ENCODE assay signal across 8 mouse cellular contexts in genomic region chr5:137629306-137629721, GRCm38 (mm10). TPM values are rescaled to one million over a fixed set of nuclear protein-coding genes. Genes with fewer than 3 reads are reported as not detected.
DNase-seq lines count a peak whose midpoint lies in the region; ATAC-seq and TF ChIP-seq lines count a peak whose summit lies in the region.

No protein-coding gene starts in this region.

- TF ChIP-seq RAD21 in MEL (IDR thresholded peaks at IDR 0.05; ENCODE audit: low read depth, low read length): no peak

- under 1% methylated on average over 23 of the region's 23 CpGs for WGBS in heart, adult 2 months
- under 1% methylated on average over 23 of the region's 23 CpGs for WGBS in forebrain, postnatal 0 days
- WGBS in limb, embryonic 10.5 days: under 1% methylated on average over 23 of the region's 23 CpGs

- no peaks in the 10 kb centered on the region; the same call in none of the 2 replicates for H3K79me2 ChIP-seq in heart, adult 2 months (replicated peaks; ENCODE audit: control insufficient read depth, insufficient read depth, low read length)
- H3K79me2 ChIP-seq in MEL (ENCODE audit: control insufficient read depth, insufficient read depth, low read length, poor library complexity): peaks cover 28% of the 10 kb centered on the region

- intact Hi-C loops in heart, adult 2 months (cut with DNase I): loop anchor here (2.0 kb wide), 1 partner anchor 97 kb away; the partner anchor contains the start of genes Epo and Gnb2

- peak overlapping the region; percentile 90 for H3K4me2 ChIP-seq in forebrain, postnatal 0 days (ENCODE audit: low read depth)

- H3K4me1 ChIP-seq in heart, adult 2 months (ENCODE audit: control insufficient read depth, insufficient read depth, low read length): peaks cover 12% of the 10 kb centered on the region
- peaks cover 6 to 38% of the 10 kb centered on the region in 2 experiments for H3K4me1 ChIP-seq in MEL (ENCODE audit: control insufficient read depth in 1 of 2, insufficient read depth in 2 of 2, low read length in 2 of 2)
- peaks cover 14% of the 10 kb centered on the region for H3K4me1 ChIP-seq in forebrain, postnatal 0 days (ENCODE audit: insufficient read depth)
- peaks cover 62% of the 10 kb centered on the region for H3K4me1 ChIP-seq in limb, embryonic 10.5 days

- TF ChIP-seq EP300 in heart, adult 2 months (IDR thresholded peaks at IDR 0.05; ENCODE audit: insufficient read depth, low read depth, low read length): no peak
- no peak for TF ChIP-seq EP300 in MEL (IDR thresholded peaks at IDR 0.05; ENCODE audit: low read depth in 1 of 2, low read length in 2 of 2)

- no peaks in the 10 kb centered on the region for H3K9me3 ChIP-seq in MEL (replicated peaks; ENCODE audit: insufficient read depth, low read length)
- no peaks in the 10 kb centered on the region for H3K9me3 ChIP-seq in forebrain, postnatal 0 days (ENCODE audit: low read length)
- H3K9me3 ChIP-seq in limb, embryonic 10.5 days (replicated peaks): no peaks in the 10 kb centered on the region

- H3K27me3 ChIP-seq in heart, adult 2 months (ENCODE audit: control insufficient read depth, insufficient read depth, low read length): no peaks in the 10 kb centered on the region
- H3K27me3 ChIP-seq in MEL (ENCODE audit: control insufficient read depth in 1 of 2, insufficient read depth in 2 of 2, low read length in 2 of 2): no peaks in the 10 kb centered on the region
- H3K27me3 ChIP-seq in forebrain, postnatal 0 days (ENCODE audit: insufficient read depth, low read length): no peaks in the 10 kb centered on the region
- H3K27me3 ChIP-seq in limb, embryonic 10.5 days (ENCODE audit: low read depth, poor library complexity, severe bottlenecking): no peaks in the 10 kb centered on the region

- DNase-seq in heart, adult 2 months: no peak
- DNase-seq in heart, adult 8-10 months (ENCODE audit: low spot score): no peak
- no peak for DNase-seq in MEL (ENCODE audit: low read depth, low spot score)
- DNase-seq in forebrain, postnatal 0 days: no peak
- no peak for DNase-seq in limb, embryonic 10.5 days (ENCODE audit: low spot score)
- DNase-seq in mesoderm, embryonic 11.5 days (ENCODE audit: low read depth, low spot score): peak; percentile 58
- DNase-seq in thymus, postnatal 4 days: no peak

- TF ChIP-seq CTCF in heart, adult 2 months (IDR thresholded peaks at IDR 0.05): no peak
- no peak for TF ChIP-seq CTCF in MEL (IDR thresholded peaks at IDR 0.05 in 2 of 3, conservative IDR thresholded peaks at IDR 0.05 in 1 of 3; ENCODE audit: control insufficient read depth in 1 of 3, insufficient read depth in 1 of 3, low read depth in 2 of 3, low read length in 3 of 3, poor library complexity in 1 of 3, severe bottlenecking in 1 of 3)
- no peak for TF ChIP-seq CTCF in forebrain, postnatal 0 days (IDR thresholded peaks at IDR 0.05; ENCODE audit: low read depth)

- peak overlapping the region; percentile 67 for H3K4me3 ChIP-seq in heart, adult 2 months
- H3K4me3 ChIP-seq in MEL (ENCODE audit: control insufficient read depth in 1 of 2, insufficient read depth in 1 of 2, low read depth in 2 of 2, low read length in 2 of 2): peak overlapping the region; percentile 81 to 83
- peak overlapping the region; percentile 90 for H3K4me3 ChIP-seq in forebrain, postnatal 0 days (ENCODE audit: low read depth, low read length)
- H3K4me3 ChIP-seq in limb, embryonic 10.5 days: peak overlapping the region; percentile 86

- H3K9ac ChIP-seq in heart, adult 2 months (ENCODE audit: low read depth, low read length): peak overlapping the region; percentile 90
- peak overlapping the region; percentile 86 for H3K9ac ChIP-seq in MEL (ENCODE audit: control insufficient read depth, low read depth, low read length, poor library complexity, severe bottlenecking)
- H3K9ac ChIP-seq in forebrain, postnatal 0 days: peak overlapping the region; percentile 75

- H3K36me3 ChIP-seq in heart, adult 2 months (ENCODE audit: control insufficient read depth, insufficient read depth, low read length): no peaks in the 10 kb centered on the region
- peaks cover 2 to 32% of the 10 kb centered on the region in 2 experiments for H3K36me3 ChIP-seq in MEL (ENCODE audit: control insufficient read depth in 1 of 2, insufficient read depth in 2 of 2, low read length in 2 of 2)
- H3K36me3 ChIP-seq in forebrain, postnatal 0 days (ENCODE audit: insufficient read depth): peaks cover 8% of the 10 kb centered on the region; the same call in 1 of the 2 replicates
- peaks cover 29% of the 10 kb centered on the region for H3K36me3 ChIP-seq in limb, embryonic 10.5 days

- TF ChIP-seq POLR2A in heart, adult 2 months (IDR thresholded peaks at IDR 0.05; ENCODE audit: insufficient read depth, low read depth, low read length): no peak
- no peak for TF ChIP-seq POLR2A in MEL (IDR thresholded peaks at IDR 0.05; ENCODE audit: control insufficient read depth in 1 of 2, insufficient read depth in 1 of 2, low read depth in 1 of 2, low read length in 2 of 2, poor library complexity in 1 of 2)

- H3K27ac ChIP-seq in heart, adult 2 months: peak overlapping the region; percentile 94
- peak overlapping the region; percentile 86 for H3K27ac ChIP-seq in MEL (ENCODE audit: control insufficient read depth, low read depth, low read length)
- H3K27ac ChIP-seq in forebrain, postnatal 0 days (ENCODE audit: low read depth, low read length): peak overlapping the region; percentile 74
- peak overlapping the region; percentile 94 for H3K27ac ChIP-seq in limb, embryonic 10.5 days

- ATAC-seq in forebrain, postnatal 0 days: no peak
- no peak for ATAC-seq in inflammation-experienced regulatory T-cells, adult 6 months

RNA-seq across cellular contexts. Expression of gene Gm20605, which starts 0.3 kb away (rescaled TPM):
- total RNA-seq in heart, adult 2 months (2021): 1 to 10 TPM; 2.8 to 4.3 TPM
- polyA plus RNA-seq in heart, adult 2 months (2012; rRNA removed): 7.3 and 9.5 TPM in 2 replicates
- 1 to 10 TPM; 2.3 to 4.2 (median 2.7) TPM for total RNA-seq in heart, adult 8-10 months (2022)
- 2.4 and 2.5 TPM in 2 replicates for total RNA-seq in MEL (2012; rRNA removed)
- polyA plus RNA-seq in MEL (2012; ENCODE audit: insufficient read depth in 1 of 2, insufficient read length in 2 of 2, low read depth in 1 of 2, low replicate concordance in 2 of 2, missing spikeins in 1 of 2): 10 to 100 TPM in 1 of 2 experiments, not detected in 1; 12.7 TPM
- total RNA-seq in forebrain, postnatal 0 days (2014; rRNA removed): 3.6 and 6.1 TPM in 2 replicates
- polyA plus RNA-seq in forebrain, postnatal 0 days (2015; fragmentation: Nextera tagmentation; extraction: Ambion mirVana): 1.9 and 2.4 TPM in 2 replicates
- 12.6 and 14.8 TPM in 2 replicates for polyA plus RNA-seq in limb, embryonic 10.5 days (2016; fragmentation: Nextera tagmentation; extraction: Ambion mirVana)
- polyA plus RNA-seq in inflammation-experienced regulatory T-cells, adult 6 months (2017; shearing (Covaris generic)): 10 to 100 TPM in 2 of 3 experiments, 1 to 10 TPM in 1; 8.6 to 14.1 (median 13.3) TPM

RNA-seq across cellular contexts. Expression of gene Lrch4, which starts 0.4 kb away (rescaled TPM):
- 10 to 100 TPM; 17.1 to 20.0 TPM for total RNA-seq in heart, adult 2 months (2021)
- 24.8 and 29.1 TPM in 2 replicates for polyA plus RNA-seq in heart, adult 2 months (2012; rRNA removed)
- total RNA-seq in heart, adult 8-10 months (2022): 10 to 100 TPM; 13.1 to 17.8 (median 17.1) TPM
- total RNA-seq in MEL (2012; rRNA removed): 9.1 and 9.7 TPM in 2 replicates
- 100 to 1,000 TPM in 1 of 2 experiments, 10 to 100 TPM in 1; 47.0 to 239 TPM for polyA plus RNA-seq in MEL (2012; ENCODE audit: insufficient read depth in 1 of 2, insufficient read length in 2 of 2, low read depth in 1 of 2, low replicate concordance in 2 of 2, missing spikeins in 1 of 2)
- total RNA-seq in forebrain, postnatal 0 days (2014; rRNA removed): 3.3 and 5.6 TPM in 2 replicates
- 11.3 and 12.8 TPM in 2 replicates for polyA plus RNA-seq in forebrain, postnatal 0 days (2015; fragmentation: Nextera tagmentation; extraction: Ambion mirVana)
- polyA plus RNA-seq in limb, embryonic 10.5 days (2016; fragmentation: Nextera tagmentation; extraction: Ambion mirVana): 25.9 and 32.2 TPM in 2 replicates
- 10 to 100 TPM; 57.9 to 66.2 (median 65.6) TPM for polyA plus RNA-seq in inflammation-experienced regulatory T-cells, adult 6 months (2017; shearing (Covaris generic))

RNA-seq across cellular contexts. Expression of gene Fbxo24, which starts 0.5 kb away (rescaled TPM):
- under 1 TPM; 0.13 to 0.34 TPM for total RNA-seq in heart, adult 2 months (2021)
- 0.29 and 0.35 TPM in 2 replicates for polyA plus RNA-seq in heart, adult 2 months (2012; rRNA removed)
- total RNA-seq in heart, adult 8-10 months (2022): under 1 TPM; 0.19 to 0.29 (median 0.23) TPM
- total RNA-seq in MEL (2012; rRNA removed): 0.13 and 0.42 TPM in 2 replicates
- under 1 TPM in 1 of 2 experiments, not detected in 1; 0.46 TPM for polyA plus RNA-seq in MEL (2012; ENCODE audit: insufficient read depth in 1 of 2, insufficient read length in 2 of 2, low read depth in 1 of 2, low replicate concordance in 2 of 2, missing spikeins in 1 of 2)
- 0.23 and 0.24 TPM in 2 replicates for total RNA-seq in forebrain, postnatal 0 days (2014; rRNA removed)
- polyA plus RNA-seq in forebrain, postnatal 0 days (2015; fragmentation: Nextera tagmentation; extraction: Ambion mirVana): 0.09 and 0.10 TPM in 2 replicates
- polyA plus RNA-seq in limb, embryonic 10.5 days (2016; fragmentation: Nextera tagmentation; extraction: Ambion mirVana): 0.11 and 0.60 TPM in 2 replicates
- under 1 TPM in 2 of 3 experiments, not detected in 1; 0.33 to 0.67 TPM for polyA plus RNA-seq in inflammation-experienced regulatory T-cells, adult 6 months (2017; shearing (Covaris generic))

RNA-seq across cellular contexts. Expression of gene Sap25, which starts 11.8 kb away (rescaled TPM):
- total RNA-seq in heart, adult 2 months (2021): 1 to 10 TPM; 1.5 to 2.0 TPM
- 25.2 and 34.9 TPM in 2 replicates for polyA plus RNA-seq in heart, adult 2 months (2012; rRNA removed)
- 1 to 10 TPM; 1.6 to 4.0 (median 2.8) TPM for total RNA-seq in heart, adult 8-10 months (2022)
- 1.9 and 3.0 TPM in 2 replicates for total RNA-seq in MEL (2012; rRNA removed)
- 10 to 100 TPM in 1 of 2 experiments, not detected in 1; 22.7 TPM for polyA plus RNA-seq in MEL (2012; ENCODE audit: insufficient read depth in 1 of 2, insufficient read length in 2 of 2, low read depth in 1 of 2, low replicate concordance in 2 of 2, missing spikeins in 1 of 2)
- total RNA-seq in forebrain, postnatal 0 days (2014; rRNA removed): 4.4 and 4.6 TPM in 2 replicates
- 1.8 TPM in 2 replicates for polyA plus RNA-seq in forebrain, postnatal 0 days (2015; fragmentation: Nextera tagmentation; extraction: Ambion mirVana)
- 8.0 and 9.7 TPM in 2 replicates for polyA plus RNA-seq in limb, embryonic 10.5 days (2016; fragmentation: Nextera tagmentation; extraction: Ambion mirVana)
- 10 to 100 TPM; 18.2 to 49.8 (median 44.0) TPM for polyA plus RNA-seq in inflammation-experienced regulatory T-cells, adult 6 months (2017; shearing (Covaris generic))

RNA-seq across cellular contexts. Expression of gene Pcolce, which starts 15.7 kb away (rescaled TPM):
- 10 to 100 TPM; 35.9 to 50.8 TPM for total RNA-seq in heart, adult 2 months (2021)
- polyA plus RNA-seq in heart, adult 2 months (2012; rRNA removed): 87.0 and 109 TPM in 2 replicates
- 10 to 100 TPM; 38.9 to 46.0 (median 42.2) TPM for total RNA-seq in heart, adult 8-10 months (2022)
- total RNA-seq in MEL (2012; rRNA removed): 0.07 and 0.23 TPM in 2 replicates
- under 1 TPM in 1 of 2 experiments, not detected in 1; 0.77 TPM for polyA plus RNA-seq in MEL (2012; ENCODE audit: insufficient read depth in 1 of 2, insufficient read length in 2 of 2, low read depth in 1 of 2, low replicate concordance in 2 of 2, missing spikeins in 1 of 2)
- total RNA-seq in forebrain, postnatal 0 days (2014; rRNA removed): 13.1 and 22.5 TPM in 2 replicates
- 18.1 and 20.3 TPM in 2 replicates for polyA plus RNA-seq in forebrain, postnatal 0 days (2015; fragmentation: Nextera tagmentation; extraction: Ambion mirVana)
- 153 and 165 TPM in 2 replicates for polyA plus RNA-seq in limb, embryonic 10.5 days (2016; fragmentation: Nextera tagmentation; extraction: Ambion mirVana)
- polyA plus RNA-seq in inflammation-experienced regulatory T-cells, adult 6 months (2017; shearing (Covaris generic)): under 1 TPM in 2 of 3 experiments, not detected in 1; 0.40 to 0.80 TPM
